Mouse (Mus musculus) cerebellum, adult 9-11 months (tissue): ENCODE data around the gene Atp2c1.

Experiments
- DNase-seq: peaks from one replicate; pipeline ENCODE4 v3.0.0; 2022

Gene Atp2c1

GRCm38 (mm10) chr9:105527219-105527618, at the start of gene Atp2c1:
Atp2c1 (minus strand) TSS chr9:105527319.
- no peak for DNase-seq

- DNase-seq = no peak
These were observed 30.3 kb upstream of the Atp2c1 start for GRCm38 (mm10) chr9:105557452-105557851.

- DNase-seq = no peak
These were observed 29.1 kb upstream of the Atp2c1 start for GRCm38 (mm10) chr9:105556141-105556735.

GRCm38 (mm10) chr9:105554439-105554807, 27.3 kb upstream of the Atp2c1 start:
- no peak for DNase-seq

- DNase-seq = no peak
These were observed 26.7 kb upstream of the Atp2c1 start for GRCm38 (mm10) chr9:105553629-105554438.

GRCm38 (mm10) chr9:105551407-105551806, 24.3 kb upstream of the Atp2c1 start:
- DNase-seq = no peak

- no peak for DNase-seq
These were observed 22.0 kb upstream of the Atp2c1 start for GRCm38 (mm10) chr9:105549096-105549495.

GRCm38 (mm10) chr9:105544013-105544750, 17.1 kb upstream of the Atp2c1 start:
- DNase-seq = no peak

- no peak for DNase-seq
These were observed 10.4 kb upstream of the Atp2c1 start for GRCm38 (mm10) chr9:105537473-105537872.

GRCm38 (mm10) chr9:105536877-105537276, 9.8 kb upstream of the Atp2c1 start:
- no peak for DNase-seq

GRCm38 (mm10) chr9:105525355-105525754, 1.8 kb downstream of the Atp2c1 start:
- DNase-seq = no peak

GRCm38 (mm10) chr9:105523038-105523437, 4.1 kb downstream of the Atp2c1 start:
- peak; percentile 85 for DNase-seq

GRCm38 (mm10) chr9:105522063-105522462, 5.1 kb downstream of the Atp2c1 start:
- no peak for DNase-seq

- DNase-seq = no peak
These were observed 6.2 kb downstream of the Atp2c1 start for GRCm38 (mm10) chr9:105520776-105521552.

- DNase-seq = no peak
These were observed 7.7 kb downstream of the Atp2c1 start for GRCm38 (mm10) chr9:105519278-105519883.

GRCm38 (mm10) chr9:105503690-105504089, 23.4 kb downstream of the Atp2c1 start:
- no peak for DNase-seq

- DNase-seq = no peak
These were observed 24.7 kb downstream of the Atp2c1 start for GRCm38 (mm10) chr9:105502389-105502788.

GRCm38 (mm10) chr9:105495316-105496174, 31.6 kb downstream of the Atp2c1 start:
- peak; percentile 79 for DNase-seq

- peak; percentile 98 for DNase-seq
These were observed 32.4 kb downstream of the Atp2c1 start for GRCm38 (mm10) chr9:105494553-105495315.

- DNase-seq = no peak
These were observed 34.4 kb downstream of the Atp2c1 start for GRCm38 (mm10) chr9:105492744-105493143.

GRCm38 (mm10) chr9:105488363-105488762, 38.8 kb downstream of the Atp2c1 start:
- no peak for DNase-seq
